9 mouse cellular contexts compared by ENCODE assay signal in genomic region chr2:162660941-162661386, GRCm38 (mm10). TPM values are rescaled to one million over a fixed set of nuclear protein-coding genes. Genes with fewer than 3 reads are reported as not detected.
DNase-seq lines count a peak whose midpoint lies in the region; ATAC-seq lines count a peak whose summit lies in the region.
"Had no signal": no experiment of that assay in that cellular context is flagged by ENCODE, and none has a peak within 500 bp of the region (broad histone marks: within the 10 kb centered on the region; RNA-seq: fewer than 3 reads in every experiment).

Ptprt (minus strand) TSS chr2:162661147.

- peak within 1 kb of the TSS; percentile 47 for H3K9ac ChIP-seq in limb, embryonic 11.5 days (ENCODE audit: low read length)

- H3K9me3 ChIP-seq in hindbrain, embryonic 10.5 days: no peaks in the 10 kb centered on the region
- H3K9me3 ChIP-seq in limb, embryonic 11.5 days (ENCODE audit: control insufficient read depth, low read length): no peaks in the 10 kb centered on the region
- H3K9me3 ChIP-seq: megakaryocyte, embryonic 14.5 days had no signal

- WGBS in hindbrain, embryonic 10.5 days: under 1% methylated on average over 73 of the region's 73 CpGs
- WGBS in limb, embryonic 11.5 days: 1% methylated on average over 53 of the region's 73 CpGs

- peak within 1 kb of the TSS; percentile 77 for H3K27ac ChIP-seq in hindbrain, embryonic 10.5 days
- no peak within 1 kb of the TSS for H3K27ac ChIP-seq in limb, embryonic 11.5 days (replicated peaks; ENCODE audit: low read depth, low read length)

- ATAC-seq in limb, embryonic 11.5 days (ENCODE audit: insufficient number of reproducible peaks, low FRiP score, low TSS enrichment, low read depth): no peak

- H3K4me1 ChIP-seq in hindbrain, embryonic 10.5 days (replicated peaks): peaks cover 47% of the 10 kb centered on the region
- peaks cover 15% of the 10 kb centered on the region; the same call in 1 of the 2 replicates for H3K4me1 ChIP-seq in limb, embryonic 11.5 days (ENCODE audit: control insufficient read depth, insufficient read depth, low read length)
- H3K4me1 ChIP-seq: megakaryocyte, embryonic 14.5 days had no signal

- H3K4me2 ChIP-seq in limb, embryonic 11.5 days (ENCODE audit: low read depth, severe bottlenecking): peak within 1 kb of the TSS; percentile 87

- H3K27me3 ChIP-seq in hindbrain, embryonic 10.5 days (ENCODE audit: insufficient read depth, poor library complexity, severe bottlenecking): peaks cover 78% of the 10 kb centered on the region
- peaks cover 28% of the 10 kb centered on the region for H3K27me3 ChIP-seq in limb, embryonic 11.5 days (ENCODE audit: control insufficient read depth, insufficient read depth, low read length)

- peak; percentile 28 for DNase-seq in layer of hippocampus, adult 11-12 months (ENCODE audit: low spot score)
- DNase-seq in layer of hippocampus, adult 9-11 months: no peak
- DNase-seq in cerebellum, postnatal 14 days: peak; percentile 51 to 63
- peak; percentile 41 for DNase-seq in hindbrain, embryonic 10.5 days (ENCODE audit: low spot score)
- peak; percentile 38 for DNase-seq in limb, embryonic 11.5 days (ENCODE audit: low spot score)
- DNase-seq in retina, postnatal 1 day: peak; percentile 67
- DNase-seq in spleen, adult 18-20 months: no peak
- DNase-seq in thymus, postnatal 14 days: no peak

- H3K4me3 ChIP-seq in hindbrain, embryonic 10.5 days: peak within 1 kb of the TSS; percentile 72
- peak within 1 kb of the TSS; percentile 47 for H3K4me3 ChIP-seq in limb, embryonic 11.5 days (ENCODE audit: low read depth, low read length)
- H3K4me3 ChIP-seq: megakaryocyte, embryonic 14.5 days had no signal

- H3K36me3 ChIP-seq in hindbrain, embryonic 10.5 days: no peaks in the 10 kb centered on the region
- H3K36me3 ChIP-seq in limb, embryonic 11.5 days (ENCODE audit: control insufficient read depth, insufficient read depth, low read length): no peaks in the 10 kb centered on the region

RNA-seq across cellular contexts. Expression of gene Ptprt, which starts in this region (rescaled TPM):
- 0.86 and 1.7 TPM in 2 replicates for polyA plus RNA-seq in hindbrain, embryonic 10.5 days (2016; fragmentation: Nextera tagmentation; extraction: Ambion mirVana)
- polyA plus RNA-seq in limb, embryonic 11.5 days (2014; fragmentation: Nextera tagmentation; extraction: Ambion mirVana): 2.1 and 2.4 TPM in 2 replicates

Comparison
In these comparisons a context has a peak if more than half of its experiments do, and no peak if none do; other contexts are left out.
1. DNase-seq: peak in layer of hippocampus, adult 11-12 months (single experiment), cerebellum, postnatal 14 days (2 of 2), hindbrain, embryonic 10.5 days (single experiment), limb, embryonic 11.5 days (single experiment) and retina, postnatal 1 day (single experiment); none in layer of hippocampus, adult 9-11 months (single experiment), spleen, adult 18-20 months (0 of 2) and thymus, postnatal 14 days (single experiment).